Mouse (Mus musculus) cerebellum, adult 9-10 months (tissue): ENCODE results near the gene Bag6.
A peak's percentile ranks its signal among the peaks of the same experiment; 100 is the strongest.

Source experiments
- DNase-seq: peaks from one replicate; pipeline ENCODE4 v3.0.0; 2022

Gene Bag6

GRCm38 (mm10) chr17:35168541-35169207 lies 33.7 kb downstream of the Bag6 start:
- peak; percentile 71 for DNase-seq

- no peak for DNase-seq
Measured at GRCm38 (mm10) chr17:35172445-35173234, 37.7 kb downstream of the Bag6 start.

GRCm38 (mm10) chr17:35173329-35173728 lies 38.4 kb downstream of the Bag6 start:
- DNase-seq = no peak

GRCm38 (mm10) chr17:35174201-35174977 lies 39.4 kb downstream of the Bag6 start:
- DNase-seq = no peak

GRCm38 (mm10) chr17:35175382-35175781 lies 40.4 kb downstream of the Bag6 start:
- no peak for DNase-seq

- DNase-seq = no peak
Measured at GRCm38 (mm10) chr17:35175968-35176367, 41.0 kb downstream of the Bag6 start, which contains the start of gene Aif1. Gene Aif1, minus strand, starts transcription at chr17:35176068.

- DNase-seq = no peak
Measured at GRCm38 (mm10) chr17:35178528-35178927, 43.5 kb downstream of the Bag6 start.

- no peak for DNase-seq
Measured at GRCm38 (mm10) chr17:35180093-35180492, 45.1 kb downstream of the Bag6 start.

GRCm38 (mm10) chr17:35185639-35186611 lies 50.9 kb downstream of the Bag6 start:
- DNase-seq = no peak

- no peak for DNase-seq
Measured at GRCm38 (mm10) chr17:35186681-35187080, 51.7 kb downstream of the Bag6 start.

GRCm38 (mm10) chr17:35187345-35187744 lies 52.4 kb downstream of the Bag6 start:
- no peak for DNase-seq

- no peak for DNase-seq
Measured at GRCm38 (mm10) chr17:35187959-35188610, 53.1 kb downstream of the Bag6 start, which contains the start of gene Lst1. Gene Lst1, minus strand, starts transcription at chr17:35188439.

GRCm38 (mm10) chr17:35189186-35189585 lies 54.2 kb downstream of the Bag6 start:
- DNase-seq = no peak

GRCm38 (mm10) chr17:35190096-35190495 lies 55.1 kb downstream of the Bag6 start:
- no peak for DNase-seq

- DNase-seq = no peak
Measured at GRCm38 (mm10) chr17:35191723-35192122, 56.7 kb downstream of the Bag6 start.

GRCm38 (mm10) chr17:35192924-35193323 lies 57.9 kb downstream of the Bag6 start:
- DNase-seq = no peak

- no peak for DNase-seq
Measured at GRCm38 (mm10) chr17:35193881-35194843, 59.2 kb downstream of the Bag6 start, which contains the start of gene Ltb. Gene Ltb, plus strand, starts transcription at chr17:35194439.

- DNase-seq = no peak
Measured at GRCm38 (mm10) chr17:35194844-35195630, 60.1 kb downstream of the Bag6 start.

- no peak for DNase-seq
Measured at GRCm38 (mm10) chr17:35195631-35196320, 60.8 kb downstream of the Bag6 start.
